Mouse (Mus musculus): ENCODE results near the gene Lyst. TPM values are rescaled to one million over a fixed set of nuclear protein-coding genes. Genes with fewer than 3 reads are reported as not detected.
A peak's percentile ranks its signal among the peaks of the same experiment; 100 is the strongest.

Lyst gene
- polyA plus RNA-seq, 1 experiment from 2014 or later: 2.3 TPM

DNA sequence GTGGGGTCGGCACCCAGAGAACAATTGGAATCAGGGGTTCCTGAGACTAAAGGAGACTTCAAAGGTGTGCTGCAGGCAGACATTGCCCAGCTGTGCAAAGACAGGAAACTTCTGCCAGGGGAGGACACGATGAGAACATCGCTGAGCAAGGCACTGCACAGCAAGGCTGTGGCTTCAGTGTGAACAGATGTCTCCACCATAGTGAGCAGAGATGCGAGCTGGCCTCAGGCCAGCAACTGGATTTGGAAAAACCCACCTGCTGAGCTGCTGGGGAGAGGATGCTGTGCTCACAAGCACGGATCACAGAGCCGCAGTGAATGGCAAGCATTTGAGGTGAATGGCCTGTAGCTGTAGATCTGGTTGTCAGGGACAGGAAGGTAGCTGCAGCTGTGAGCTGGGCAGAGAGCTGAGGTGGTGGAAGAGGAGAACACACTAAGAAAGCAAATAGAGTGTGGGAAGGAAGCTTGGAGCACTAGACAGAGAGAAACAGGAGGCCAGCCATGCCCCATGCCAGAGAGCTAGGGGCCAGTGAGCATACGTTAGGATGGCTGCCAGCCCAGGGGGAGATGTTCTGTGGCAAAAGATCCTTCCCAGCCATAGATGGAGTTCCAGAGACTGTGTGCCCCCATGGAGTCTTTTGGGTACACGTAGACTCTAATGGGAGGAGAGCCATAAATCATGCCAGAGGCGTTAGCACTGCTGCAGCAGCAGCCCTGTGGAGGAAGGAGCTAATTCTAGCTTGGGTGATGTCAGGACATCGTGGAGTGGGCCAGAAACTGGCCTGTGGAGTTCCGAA lies 218.3 kb downstream of the Lyst start:
- DNase-seq (ENCODE audit: low spot score): no peak

DNA sequence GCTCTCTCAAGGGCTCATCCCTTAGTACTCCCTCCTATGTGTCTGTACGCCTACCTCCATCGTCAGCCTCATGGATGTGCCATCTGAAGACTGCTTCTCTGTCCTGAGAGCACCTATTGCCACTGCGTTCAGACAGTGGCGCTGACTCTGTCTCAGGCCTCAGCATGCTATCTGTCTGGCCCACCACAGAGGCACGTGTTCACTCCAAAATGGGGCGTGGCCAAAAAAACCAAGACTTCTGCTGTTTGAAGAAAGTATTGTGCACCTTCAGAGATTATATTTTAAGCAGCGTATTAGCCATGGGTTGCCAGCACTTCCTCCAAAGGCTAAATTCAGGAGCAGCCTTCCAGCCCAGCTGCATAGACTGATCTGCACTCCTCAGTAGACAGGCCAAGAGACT lies 220.7 kb downstream of the Lyst start:
- H3K4me1 ChIP-seq: peaks cover 8% of the 10 kb centered on the region
- H3K36me3 ChIP-seq: no peaks in the 10 kb centered on the region
- no peak for DNase-seq (ENCODE audit: low spot score)
- no peak overlapping the region for H3K4me3 ChIP-seq
- H3K27me3 ChIP-seq (ENCODE audit: low read depth, poor library complexity, severe bottlenecking): no peaks in the 10 kb centered on the region
- no peaks in the 10 kb centered on the region for H3K9me3 ChIP-seq (replicated peaks)
- 92% methylated on average over 7 of the region's 7 CpGs for WGBS
- no peak overlapping the region for H3K27ac ChIP-seq

More for the DNA sequence above, 218.3 kb downstream of the Lyst start:
- no peak overlapping the region for H3K27ac ChIP-seq
- peaks cover 8% of the 10 kb centered on the region for H3K4me1 ChIP-seq
- no peak overlapping the region for H3K4me3 ChIP-seq
- H3K9me3 ChIP-seq (replicated peaks): no peaks in the 10 kb centered on the region
- WGBS: 35% methylated on average over 11 of the region's 11 CpGs
- no peaks in the 10 kb centered on the region for H3K27me3 ChIP-seq (ENCODE audit: low read depth, poor library complexity, severe bottlenecking)
- H3K36me3 ChIP-seq: no peaks in the 10 kb centered on the region

DNA sequence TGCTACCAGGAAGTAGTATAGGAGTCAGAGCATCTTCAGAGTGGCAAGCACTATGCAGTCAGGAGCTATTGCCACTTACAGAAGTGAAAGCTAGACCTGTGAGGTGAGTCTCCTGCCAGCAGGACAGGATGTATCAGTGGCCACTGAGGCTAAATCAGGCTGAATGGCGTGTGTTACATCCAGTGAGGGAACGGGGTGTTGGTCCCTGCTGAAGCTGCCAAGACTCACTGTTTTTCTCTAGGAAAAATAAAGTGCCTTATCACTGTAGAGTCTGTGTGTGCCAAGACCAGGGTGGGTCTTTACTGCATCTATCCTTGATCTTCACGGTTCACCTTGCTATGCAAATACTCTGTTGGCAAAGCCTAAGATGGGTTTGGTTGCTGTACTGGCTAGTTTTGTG lies 228.5 kb downstream of the Lyst start:
- no peaks in the 10 kb centered on the region for H3K4me1 ChIP-seq
- WGBS: 95% methylated on average over 3 of the region's 3 CpGs
- no peak overlapping the region for H3K4me3 ChIP-seq
- no peaks in the 10 kb centered on the region for H3K36me3 ChIP-seq
- DNase-seq (ENCODE audit: low spot score): no peak
- H3K9me3 ChIP-seq (replicated peaks): no peaks in the 10 kb centered on the region
- no peaks in the 10 kb centered on the region for H3K27me3 ChIP-seq (ENCODE audit: low read depth, poor library complexity, severe bottlenecking)
- H3K27ac ChIP-seq: no peak overlapping the region

DNA sequence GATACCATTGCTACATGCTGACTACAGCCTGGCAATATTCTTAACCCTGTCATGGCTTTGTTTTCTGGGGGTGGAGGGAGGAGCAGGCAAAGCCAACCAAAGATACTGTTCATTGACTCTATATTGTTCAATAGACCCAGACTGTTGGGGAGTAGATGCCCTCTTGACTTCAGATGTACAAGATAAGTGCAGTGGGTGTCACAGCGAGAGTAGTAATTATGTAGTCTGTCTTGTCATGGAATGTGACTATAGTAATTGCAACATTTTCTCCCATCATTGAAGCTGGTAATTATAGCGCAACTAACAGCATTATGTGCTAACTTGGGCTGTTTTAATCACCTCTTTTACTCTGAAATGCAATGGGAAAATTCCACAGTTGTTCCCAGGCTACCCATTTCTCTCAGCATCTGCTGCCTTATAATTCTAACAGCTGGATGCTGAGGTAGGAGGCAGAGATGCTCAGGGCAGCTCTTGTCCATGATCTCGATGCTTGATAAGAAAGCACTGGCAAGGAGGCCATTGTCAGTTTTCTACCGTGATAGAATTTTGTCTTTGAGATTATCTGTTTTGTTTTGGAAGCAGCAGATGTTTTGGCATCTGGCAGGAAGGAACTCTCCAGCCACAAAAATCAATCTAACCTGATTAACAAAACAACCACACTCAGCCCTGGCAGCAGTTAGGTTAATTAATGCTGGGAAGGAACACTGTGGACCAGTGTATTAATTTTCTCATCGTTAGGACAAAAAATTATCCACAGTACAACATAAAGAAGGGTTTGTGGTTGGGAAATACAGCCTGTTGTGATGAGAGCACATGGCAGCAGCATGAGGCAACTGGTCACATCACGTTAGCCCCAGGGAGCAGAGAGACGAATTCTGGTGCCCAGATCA lies 230.3 kb downstream of the Lyst start:
- H3K27me3 ChIP-seq (ENCODE audit: low read depth, poor library complexity, severe bottlenecking): no peaks in the 10 kb centered on the region
- 78% methylated on average over 7 of the region's 7 CpGs for WGBS
- H3K36me3 ChIP-seq: no peaks in the 10 kb centered on the region
- no peaks in the 10 kb centered on the region for H3K9me3 ChIP-seq (replicated peaks)
- H3K4me1 ChIP-seq: no peaks in the 10 kb centered on the region
- no peak overlapping the region for H3K4me3 ChIP-seq
- DNase-seq (ENCODE audit: low spot score): no peak
- H3K27ac ChIP-seq: no peak overlapping the region

DNA sequence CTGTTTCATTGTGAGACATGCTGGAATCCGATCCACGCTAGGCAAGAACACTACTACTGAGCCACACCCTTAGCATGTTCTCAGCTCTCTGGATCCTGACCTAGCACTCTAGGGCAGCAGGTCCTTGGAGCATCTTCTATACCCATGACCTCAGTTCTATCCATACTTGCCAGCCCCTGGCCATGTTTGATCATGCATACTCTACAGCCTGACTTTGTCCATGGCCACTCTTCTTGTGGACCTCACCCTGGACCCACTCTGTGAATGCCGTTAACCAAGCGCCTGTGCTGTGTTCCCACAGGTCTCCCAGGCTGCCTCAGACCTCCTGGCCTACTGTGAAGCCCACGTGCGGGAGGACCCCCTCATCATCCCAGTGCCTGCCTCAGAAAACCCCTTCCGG lies 234.7 kb downstream of the Lyst start:
- H3K9me3 ChIP-seq (replicated peaks): no peaks in the 10 kb centered on the region
- H3K4me1 ChIP-seq: no peaks in the 10 kb centered on the region
- no peaks in the 10 kb centered on the region for H3K27me3 ChIP-seq (ENCODE audit: low read depth, poor library complexity, severe bottlenecking)
- H3K27ac ChIP-seq: no peak overlapping the region
- H3K4me3 ChIP-seq: no peak overlapping the region
- 94% methylated on average over 7 of the region's 7 CpGs for WGBS
- no peak for DNase-seq (ENCODE audit: low spot score)
- no peaks in the 10 kb centered on the region for H3K36me3 ChIP-seq

DNA sequence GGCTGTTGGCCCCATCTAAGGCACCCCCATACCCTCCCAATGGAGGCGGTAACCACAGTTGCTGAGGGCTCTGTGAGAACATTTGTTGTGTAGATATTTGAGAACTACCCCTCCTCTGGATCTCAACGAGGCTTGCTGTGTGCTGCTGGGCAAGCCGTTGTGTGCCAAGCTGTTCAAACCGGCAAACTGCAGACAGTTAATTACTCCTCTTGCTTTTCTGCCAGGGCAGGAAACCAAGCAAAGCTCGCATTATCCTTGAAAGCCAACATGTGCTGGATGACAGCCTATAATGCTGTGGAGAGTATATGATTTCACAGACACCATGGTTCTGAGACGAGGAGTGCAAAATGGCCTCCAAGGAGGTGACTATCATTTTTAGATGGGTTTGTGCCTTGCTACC lies 236.3 kb downstream of the Lyst start:
- WGBS: 88% methylated on average over 6 of the region's 6 CpGs
- Histone ChIP-seq H3K36me3 (no peaks in the 10 kb centered on the region), H3K27ac (no peak overlapping the region), H3K27me3 (ENCODE audit: low read depth, poor library complexity, severe bottlenecking) (no peaks in the 10 kb centered on the region), H3K9me3 (replicated peaks) (no peaks in the 10 kb centered on the region), H3K4me1 (peaks cover 6% of the 10 kb centered on the region), H3K4me3 (no peak overlapping the region)
- DNase-seq (ENCODE audit: low spot score): peak; percentile 18

DNA sequence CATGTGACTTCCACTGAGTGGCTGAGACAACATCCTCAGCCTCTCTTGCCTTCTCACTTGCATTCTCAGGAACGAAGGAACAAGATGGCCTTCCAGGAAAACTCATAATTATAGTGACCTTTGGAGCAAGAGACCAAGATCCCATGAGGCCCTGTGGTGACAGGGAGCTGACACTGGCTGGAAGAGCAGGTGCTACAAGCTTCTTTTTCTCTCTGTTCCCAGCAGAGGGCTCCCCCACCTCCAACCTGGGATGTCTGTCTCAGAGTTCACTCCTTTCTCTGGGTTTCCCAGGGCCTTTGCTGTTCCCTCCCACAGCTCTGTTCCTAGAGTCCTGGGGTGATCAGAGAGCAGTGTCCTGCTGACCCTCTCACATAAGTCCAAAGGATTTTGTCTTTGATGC lies 237.9 kb downstream of the Lyst start:
- Histone ChIP-seq H3K9me3 (replicated peaks) (no peaks in the 10 kb centered on the region), H3K27me3 (ENCODE audit: low read depth, poor library complexity, severe bottlenecking) (no peaks in the 10 kb centered on the region)
- peak; percentile 23 for DNase-seq (ENCODE audit: low spot score)

More for the DNA sequence above, 237.9 kb downstream of the Lyst start:
- Histone ChIP-seq H3K4me3 (no peak overlapping the region), H3K36me3 (no peaks in the 10 kb centered on the region), H3K4me1 (peaks cover 6% of the 10 kb centered on the region), H3K27ac (no peak overlapping the region)
- WGBS: 28% methylated on average over 1 of the region's 1 CpGs

Other genes starting within 250 kb of the Lyst start
- 14.9 and 18.2 TPM in 2 replicates for gene Gpr137b, start 196.4 kb upstream of the Lyst start, polyA plus RNA-seq (2016; fragmentation: Nextera tagmentation; extraction: Ambion mirVana)
- gene Nid1, start 152.8 kb upstream of the Lyst start, polyA plus RNA-seq (2016; fragmentation: Nextera tagmentation; extraction: Ambion mirVana): 46.8 and 58.6 TPM in 2 replicates
- gene Gng4, start 193.7 kb downstream of the Lyst start, polyA plus RNA-seq (2016; fragmentation: Nextera tagmentation; extraction: Ambion mirVana): 0.10 and 0.16 TPM in 2 replicates

Data from limb, embryonic 10.5 days (tissue).